In genomic region chr4:133672845-133673647, GRCm38 (mm10) we compare ENCODE assay signal across 8 mouse cellular contexts. TPM values are rescaled to one million over a fixed set of nuclear protein-coding genes. Genes with fewer than 3 reads are reported as not detected.
A peak's percentile ranks its signal among the peaks of the same experiment; 100 is the strongest.
DNase-seq lines count a peak whose midpoint lies in the region; ATAC-seq and TF ChIP-seq lines count a peak whose summit lies in the region.

No protein-coding gene starts in this region.

- H3K27ac ChIP-seq in forebrain, embryonic 12.5 days, result peak overlapping the region; percentile 99
- peak overlapping the region; percentile 97 for H3K27ac ChIP-seq in hindbrain, embryonic 15.5 days (replicated peaks)
- H3K27ac ChIP-seq in liver, embryonic 14.5 days, result peak overlapping the region; percentile 95
- H3K27ac ChIP-seq in neural tube, embryonic 12.5 days, result peak overlapping the region; percentile 89; the same call in 1 of the 2 replicates

- H3K27me3 ChIP-seq in forebrain, embryonic 12.5 days, result no peaks in the 10 kb centered on the region
- H3K27me3 ChIP-seq in hindbrain, embryonic 15.5 days, result no peaks in the 10 kb centered on the region
- no peaks in the 10 kb centered on the region for H3K27me3 ChIP-seq in liver, embryonic 14.5 days (ENCODE audit: control insufficient read depth, insufficient read depth, low read length)
- H3K27me3 ChIP-seq in neural tube, embryonic 12.5 days (replicated peaks), result no peaks in the 10 kb centered on the region

- WGBS in forebrain, embryonic 12.5 days, result 6% methylated on average over 24 of the region's 24 CpGs
- 2% methylated on average over 24 of the region's 24 CpGs for WGBS in hindbrain, embryonic 15.5 days
- WGBS in liver, embryonic 14.5 days (ENCODE audit: insufficient replicate concordance), result under 1% methylated on average over 24 of the region's 24 CpGs
- 3% methylated on average over 24 of the region's 24 CpGs for WGBS in neural tube, embryonic 12.5 days

- peak; percentile 65 for TF ChIP-seq EP300 in liver, embryonic 14.5 days (IDR thresholded peaks at IDR 0.05; ENCODE audit: low read depth)

- no peak for ATAC-seq in forebrain, embryonic 12.5 days (ENCODE audit: low FRiP score)
- no peak for ATAC-seq in hindbrain, embryonic 15.5 days (ENCODE audit: low FRiP score, low read depth)
- peak; percentile 59 for ATAC-seq in liver, embryonic 14.5 days (ENCODE audit: insufficient read depth)
- peak; percentile 33; the same call in 1 of the 2 replicates for ATAC-seq in neural tube, embryonic 12.5 days (ENCODE audit: low FRiP score, low read depth)

- no peaks in the 10 kb centered on the region for H3K9me3 ChIP-seq in forebrain, embryonic 12.5 days
- H3K9me3 ChIP-seq in hindbrain, embryonic 15.5 days, result no peaks in the 10 kb centered on the region
- H3K9me3 ChIP-seq in liver, embryonic 14.5 days (ENCODE audit: control insufficient read depth, low read length), result no peaks in the 10 kb centered on the region
- H3K9me3 ChIP-seq in neural tube, embryonic 12.5 days, result no peaks in the 10 kb centered on the region

- H3K4me1 ChIP-seq in forebrain, embryonic 12.5 days, result peaks cover 65% of the 10 kb centered on the region
- peaks cover 65% of the 10 kb centered on the region for H3K4me1 ChIP-seq in hindbrain, embryonic 15.5 days (replicated peaks)
- H3K4me1 ChIP-seq in liver, embryonic 14.5 days (replicated peaks; ENCODE audit: control insufficient read depth in 2 of 2, insufficient read depth in 2 of 2, low read length in 1 of 2), result peaks cover 32 to 54% of the 10 kb centered on the region in 2 experiments
- peaks cover 59% of the 10 kb centered on the region for H3K4me1 ChIP-seq in neural tube, embryonic 12.5 days

- H3K9ac ChIP-seq in forebrain, embryonic 12.5 days, result peak overlapping the region; percentile 86
- H3K9ac ChIP-seq in hindbrain, embryonic 15.5 days, result peak overlapping the region; percentile 78
- peak overlapping the region; percentile 89 for H3K9ac ChIP-seq in liver, embryonic 14.5 days (replicated peaks)
- peak overlapping the region; percentile 82 for H3K9ac ChIP-seq in neural tube, embryonic 12.5 days

- no peak for TF ChIP-seq CTCF in liver, embryonic 14.5 days (IDR thresholded peaks at IDR 0.05; ENCODE audit: low read depth)

- H3K4me2 ChIP-seq in forebrain, embryonic 12.5 days, result peak overlapping the region; percentile 69
- H3K4me2 ChIP-seq in hindbrain, embryonic 15.5 days, result peak overlapping the region; percentile 72
- H3K4me2 ChIP-seq in liver, embryonic 14.5 days (ENCODE audit: low read depth), result peak overlapping the region; percentile 95
- peak overlapping the region; percentile 65 for H3K4me2 ChIP-seq in neural tube, embryonic 12.5 days (replicated peaks)

- peak overlapping the region; percentile 54 for H3K4me3 ChIP-seq in forebrain, embryonic 12.5 days (replicated peaks)
- peak overlapping the region; percentile 68 for H3K4me3 ChIP-seq in hindbrain, embryonic 15.5 days
- H3K4me3 ChIP-seq in liver, embryonic 14.5 days (ENCODE audit: insufficient read depth in 1 of 2, low read depth in 2 of 2, low read length in 2 of 2), result peak overlapping the region; percentile 72 to 81
- peak overlapping the region; percentile 77 for H3K4me3 ChIP-seq in neural tube, embryonic 12.5 days

- peak; percentile 32 to 39 for DNase-seq in cerebellum, postnatal 10 days
- no peak for DNase-seq in cerebellum, postnatal 36 days
- peak; percentile 61 for DNase-seq in Muller cell, postnatal 12 days (ENCODE audit: inconsistent ontology term)
- peak; percentile 74 to 83 (median 82) for DNase-seq in liver, embryonic 14.5 days (ENCODE audit: low read depth in 3 of 3, low spot score in 3 of 3)
- DNase-seq in layer of hippocampus, adult 18-20 months (ENCODE audit: low spot score in 2 of 2), result no peak

- H3K36me3 ChIP-seq in forebrain, embryonic 12.5 days (replicated peaks), result peaks cover 7% of the 10 kb centered on the region; the same call in 1 of the 2 replicates
- H3K36me3 ChIP-seq in hindbrain, embryonic 15.5 days, result no peaks in the 10 kb centered on the region
- no peaks in the 10 kb centered on the region; the same call in 1 of the 2 replicates for H3K36me3 ChIP-seq in liver, embryonic 14.5 days (replicated peaks; ENCODE audit: control insufficient read depth, insufficient read depth, low read depth)
- H3K36me3 ChIP-seq in neural tube, embryonic 12.5 days, result no peaks in the 10 kb centered on the region; the same call in 1 of the 2 replicates

RNA-seq across cellular contexts. Expression of gene Pigv, which starts 0.6 kb away (rescaled TPM):
- polyA plus RNA-seq in forebrain, embryonic 12.5 days (2016; fragmentation: Nextera tagmentation; extraction: Ambion mirVana), result 17.3 and 18.0 TPM in 2 replicates
- polyA plus RNA-seq in hindbrain, embryonic 15.5 days (2015; fragmentation: Nextera tagmentation; extraction: Ambion mirVana), result 14.2 and 14.9 TPM in 2 replicates
- polyA plus RNA-seq in liver, embryonic 14.5 days (2012; rRNA removed), result 3.2 and 3.3 TPM in 2 replicates
- 3.1 and 4.0 TPM in 2 replicates for polyA plus RNA-seq in liver, embryonic 14.5 days (2014; fragmentation: Nextera tagmentation; extraction: Ambion mirVana)
- 16.4 and 16.9 TPM in 2 replicates for polyA plus RNA-seq in neural tube, embryonic 12.5 days (2016; fragmentation: Nextera tagmentation; extraction: Ambion mirVana)
- 10 to 100 TPM in 1 of 2 experiments, 1 to 10 TPM in 1; 9.4 to 12.3 TPM for total RNA-seq in layer of hippocampus, adult 18-20 months (2021)

RNA-seq across cellular contexts. Expression of gene Zdhhc18, which starts 23.1 kb away (rescaled TPM):
- polyA plus RNA-seq in forebrain, embryonic 12.5 days (2016; fragmentation: Nextera tagmentation; extraction: Ambion mirVana), result 2.8 and 4.6 TPM in 2 replicates
- 12.0 and 15.8 TPM in 2 replicates for polyA plus RNA-seq in hindbrain, embryonic 15.5 days (2015; fragmentation: Nextera tagmentation; extraction: Ambion mirVana)
- 3.8 and 3.9 TPM in 2 replicates for polyA plus RNA-seq in liver, embryonic 14.5 days (2012; rRNA removed)
- polyA plus RNA-seq in liver, embryonic 14.5 days (2014; fragmentation: Nextera tagmentation; extraction: Ambion mirVana), result 0.58 and 0.90 TPM in 2 replicates
- 9.9 and 11.5 TPM in 2 replicates for polyA plus RNA-seq in neural tube, embryonic 12.5 days (2016; fragmentation: Nextera tagmentation; extraction: Ambion mirVana)
- 10 to 100 TPM; 32.3 to 33.8 TPM for total RNA-seq in layer of hippocampus, adult 18-20 months (2021)

Comparison
In these comparisons a context has a peak if more than half of its experiments do, and no peak if none do; other contexts are left out.
1. DNase-seq: peak in cerebellum, postnatal 10 days (2 of 2), Muller cell, postnatal 12 days (single experiment) and liver, embryonic 14.5 days (3 of 3); none in cerebellum, postnatal 36 days (0 of 2) and layer of hippocampus, adult 18-20 months (0 of 2).
2. ATAC-seq: peak in liver, embryonic 14.5 days (single experiment) and neural tube, embryonic 12.5 days (single experiment); none in forebrain, embryonic 12.5 days (single experiment) and hindbrain, embryonic 15.5 days (single experiment).
3. Peak in every context shown above with its lines, with median percentiles within 50 percentile points of each other: H3K27ac ChIP-seq, H3K4me2 ChIP-seq, H3K4me3 ChIP-seq and H3K9ac ChIP-seq.